Mouse (Mus musculus) olfactory bulb, adult 2 months (tissue): ENCODE measurements at regions not wholly inside any gene's neighbourhood (a gene's known extent, or its start where the extent isn't known, plus 50 kb on each side); places are given as distances from the start of the nearest gene placed in this dataset.
"Not testable (repeated sequence)": the region's sequence is repeated elsewhere in the genome, so short reads cannot be mapped to it uniquely, and the experiment has no call there.

Experiments used
- H3K27ac ChIP-seq: fragments of 200-500 bp; 2 replicates; pipeline ENCODE4 v1.5.1; 2012; ENCODE audit warnings: low read depth, low read length; ENCODE audit not compliant: insufficient read depth
- H3K4me1 ChIP-seq: fragments of 200-500 bp; 2 replicates; pipeline ENCODE4 v1.6.1; 2012; ENCODE audit warnings: low read length; ENCODE audit not compliant: control insufficient read depth, insufficient read depth
- H3K4me3 ChIP-seq: fragments of 200-500 bp; 2 replicates; pipeline ENCODE4 v1.5.1; 2012; ENCODE audit warnings: mild to moderate bottlenecking, low read depth, low read length, moderate library complexity; ENCODE audit not compliant: insufficient read depth
- CTCF ChIP-seq: fragments of 200-500 bp; IDR thresholded peaks from 2 replicates; pipeline ENCODE4 v1.5.1; 2012; ENCODE audit warnings: low read depth, mild to moderate bottlenecking, low read length, moderate library complexity; ENCODE audit not compliant: insufficient read depth
- POLR2A ChIP-seq: fragments of 200-500 bp; IDR thresholded peaks from 2 replicates; pipeline ENCODE4 v1.6.1; 2012; ENCODE audit warnings: mild to moderate bottlenecking, low read depth, low read length, moderate library complexity; ENCODE audit not compliant: insufficient read depth
- WGBS: fragments of 180-500 bp; shearing (Covaris S2); methylation state at CpG from one replicate; pipeline ENCODE4 v1.1.7; 2018; 5-methylcytosine and 5-hydroxymethylcytosine counted together

DNA sequence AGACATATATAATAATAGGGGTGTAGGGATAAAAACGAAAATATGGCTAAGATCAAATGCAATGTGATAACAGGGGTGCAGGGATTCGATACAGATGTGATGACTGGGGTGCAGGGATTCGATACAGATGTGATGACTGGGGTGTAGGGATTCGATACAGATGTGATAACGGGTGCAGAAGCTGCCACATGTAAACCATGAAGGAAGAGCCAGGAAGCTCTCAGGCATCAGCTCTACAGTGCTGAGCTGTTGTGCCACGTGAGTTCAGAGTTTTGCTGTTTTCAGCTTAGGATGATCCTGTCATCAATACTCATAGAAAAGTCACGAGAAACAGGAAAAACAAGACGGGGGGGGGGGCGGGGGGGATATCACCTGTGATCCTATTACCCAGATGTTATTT is 221.2 kb upstream of the Klf3 start:
- Histone ChIP-seq H3K4me3 (no peak overlapping the region), H3K27ac (no peak overlapping the region), H3K4me1 (peaks cover 9% of the 10 kb centered on the region)
- 84% methylated on average over 9 of the region's 9 CpGs for WGBS
- no peak for TF ChIP-seq POLR2A
- no peak for TF ChIP-seq CTCF

DNA sequence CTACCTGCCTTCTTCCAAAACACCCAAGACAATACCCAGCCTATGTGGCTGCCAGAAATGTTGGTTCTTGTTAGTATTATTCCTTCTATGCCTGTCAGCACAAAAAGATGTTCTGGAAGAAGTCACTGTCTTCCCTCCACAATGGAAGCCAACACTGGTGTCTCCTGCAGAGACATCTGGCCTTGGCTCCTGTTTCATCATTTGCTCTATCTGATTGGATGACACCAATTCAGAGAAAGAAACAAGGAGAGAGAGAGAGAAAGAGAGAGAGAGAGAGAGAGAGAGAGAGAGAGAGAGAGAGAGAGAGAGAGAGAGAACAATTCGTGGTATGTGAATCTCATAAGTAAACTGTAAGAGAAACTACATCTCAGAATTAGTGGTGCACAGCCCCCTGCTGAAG is 218.9 kb upstream of the Klf3 start:
- 84% methylated on average over 1 of the region's 1 CpGs for WGBS
- H3K4me3 ChIP-seq = no peak overlapping the region
- no peak overlapping the region for H3K27ac ChIP-seq
- peaks cover 9% of the 10 kb centered on the region for H3K4me1 ChIP-seq
- TF ChIP-seq CTCF = no peak
- no peak for TF ChIP-seq POLR2A

DNA sequence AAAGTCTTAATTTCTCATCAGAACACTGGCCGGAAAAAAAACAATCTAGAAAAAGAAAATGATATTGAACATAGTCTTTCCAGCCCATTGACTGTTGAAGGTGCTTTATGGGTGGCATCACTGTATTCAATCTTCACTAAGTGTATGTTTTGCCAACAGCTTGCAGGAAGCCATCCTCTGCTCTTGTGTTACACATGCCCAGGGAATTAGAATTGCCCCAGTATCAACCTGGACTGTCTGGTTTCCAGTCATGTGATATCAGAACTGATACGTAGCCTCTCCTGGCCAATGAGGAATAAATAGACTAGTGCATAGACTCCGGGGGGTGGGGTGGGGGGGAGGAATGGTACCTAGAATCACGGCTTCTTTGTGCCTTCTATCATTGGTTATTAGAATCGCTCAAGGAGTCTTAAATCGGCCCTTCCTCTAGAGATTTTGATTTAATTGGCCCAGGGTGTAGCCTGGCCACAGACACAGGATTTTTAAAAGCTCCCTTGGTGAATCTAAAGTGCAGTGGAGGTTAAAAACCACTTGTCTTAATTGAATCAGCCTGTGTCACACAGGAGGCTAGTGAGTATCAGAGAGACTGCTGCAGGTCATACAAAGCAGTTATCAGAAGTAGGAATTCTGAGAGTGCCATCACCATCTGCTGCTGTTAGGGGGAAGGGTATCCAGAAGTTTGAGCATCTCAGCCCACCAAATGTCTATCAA is 218.0 kb upstream of the Klf3 start:
- Histone ChIP-seq H3K4me1 (peaks cover 4% of the 10 kb centered on the region), H3K4me3 (no peak overlapping the region), H3K27ac (no peak overlapping the region)
- TF ChIP-seq CTCF (no peak), POLR2A (no peak)
- WGBS = 84% methylated on average over 6 of the region's 6 CpGs

DNA sequence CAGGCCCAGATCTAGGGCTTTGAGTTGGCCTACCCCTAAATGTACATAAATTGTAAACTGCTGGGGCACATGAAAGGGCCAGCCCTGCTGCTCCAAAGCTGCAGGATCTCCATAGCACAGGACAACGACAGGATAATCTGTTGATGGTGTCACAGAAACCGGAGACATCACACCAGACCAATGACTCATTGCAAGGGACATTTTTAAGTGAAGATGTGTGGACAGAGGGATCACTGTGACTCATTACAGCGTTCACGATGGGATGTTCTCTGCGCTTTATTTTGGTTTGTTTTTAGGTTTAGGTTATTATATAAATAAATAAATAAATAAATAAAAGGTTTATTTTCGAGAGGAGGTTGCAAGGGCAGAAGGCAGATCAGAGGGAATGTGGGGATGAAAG is 216.9 kb upstream of the Klf3 start:
- no peak overlapping the region for H3K4me3 ChIP-seq

DNA sequence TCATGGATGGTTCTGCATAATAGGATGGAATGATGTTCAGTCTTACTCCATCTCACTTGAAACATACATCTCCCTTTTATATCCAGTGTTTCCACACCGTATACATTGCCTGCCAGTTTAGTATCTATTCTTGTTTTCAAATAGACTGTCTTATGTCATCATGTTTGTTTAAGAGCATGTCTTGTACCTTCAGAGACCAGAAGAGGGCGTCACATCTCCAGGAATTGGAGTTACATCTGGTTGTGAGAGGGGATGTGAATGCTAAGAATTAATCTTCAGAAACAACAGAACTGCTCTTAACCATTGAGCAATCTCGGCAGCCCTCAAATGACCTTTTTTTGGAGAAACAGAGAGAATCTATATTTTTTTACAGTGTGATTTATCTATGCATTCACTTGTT is 216.3 kb upstream of the Klf3 start:
- Histone ChIP-seq H3K27ac (no peak overlapping the region), H3K4me3 (no peak overlapping the region), H3K4me1 (no peaks in the 10 kb centered on the region)
- WGBS = 91% methylated on average over 3 of the region's 3 CpGs
- TF ChIP-seq CTCF (no peak), POLR2A (no peak)

More for the DNA sequence above, 216.9 kb upstream of the Klf3 start:
- 92% methylated on average over 6 of the region's 6 CpGs for WGBS
- Histone ChIP-seq H3K4me1 (peaks cover 2% of the 10 kb centered on the region), H3K27ac (no peak overlapping the region)
- TF ChIP-seq POLR2A (no peak), CTCF (no peak)

DNA sequence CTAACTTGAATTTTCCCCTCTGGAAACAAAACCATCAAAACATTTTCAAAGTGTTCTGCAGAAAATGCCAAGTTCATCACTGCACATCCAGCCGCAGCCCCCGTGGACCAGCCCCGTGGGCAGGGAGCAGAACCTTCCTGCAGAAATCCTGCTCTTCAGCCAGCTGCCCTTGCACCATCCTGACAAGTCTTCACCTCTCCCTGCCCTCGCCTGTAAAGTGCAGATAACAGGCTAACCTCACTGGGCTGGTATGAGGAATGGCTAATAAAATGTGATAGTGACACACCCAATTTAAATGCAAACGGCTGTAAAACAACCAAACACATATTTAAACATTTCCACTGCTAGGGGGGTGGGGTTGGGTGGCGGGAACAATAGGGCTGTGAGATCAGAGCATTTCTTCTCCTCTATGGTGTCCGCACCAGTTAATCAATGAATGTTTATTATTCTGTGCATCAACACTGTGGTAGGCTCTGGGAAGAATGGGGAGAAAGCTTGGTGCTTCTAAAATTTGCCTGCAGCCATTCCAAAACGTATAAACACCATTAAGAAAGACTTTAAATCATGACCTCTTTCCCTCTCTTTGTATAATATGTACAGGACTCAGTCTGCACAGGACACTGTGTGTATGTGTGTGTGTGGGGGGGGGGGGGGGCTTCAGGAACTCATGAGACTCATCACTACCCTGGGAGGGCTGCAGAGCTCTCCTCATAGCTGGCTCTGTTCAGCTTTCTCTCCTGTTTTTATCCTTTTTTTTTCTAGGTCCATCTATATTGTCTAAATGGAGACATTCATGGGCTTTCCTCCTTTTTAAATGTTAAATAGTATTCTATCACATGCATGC is 215.1 kb upstream of the Klf3 start:
- WGBS = 64% methylated on average over 8 of the region's 8 CpGs
- Histone ChIP-seq H3K4me3 (no peak overlapping the region), H3K27ac (no peak overlapping the region), H3K4me1 (no peaks in the 10 kb centered on the region)
- TF ChIP-seq CTCF (no peak), POLR2A (no peak)

DNA sequence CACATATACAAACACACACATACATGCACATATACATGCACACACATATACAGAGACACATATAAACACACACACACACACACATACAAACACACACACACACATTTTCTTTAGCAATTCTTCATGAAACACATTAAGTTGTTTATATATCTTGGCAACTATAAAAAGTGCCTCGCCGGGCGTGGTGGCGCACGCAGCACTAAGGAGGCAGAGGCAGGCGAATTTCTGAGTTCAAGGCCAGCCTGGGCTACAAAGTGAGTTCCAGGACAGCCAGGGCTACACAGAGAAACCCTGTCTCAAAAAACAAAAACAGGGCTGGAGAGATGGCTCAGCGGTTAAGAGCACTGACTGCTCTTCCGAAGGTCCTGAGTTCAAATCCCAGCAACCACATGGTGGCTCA is 214.4 kb upstream of the Klf3 start:
- H3K27ac ChIP-seq, H3K4me3 ChIP-seq, H3K4me1 ChIP-seq: not testable (repeated sequence)
- WGBS = 98% methylated on average over 8 of the region's 8 CpGs

DNA sequence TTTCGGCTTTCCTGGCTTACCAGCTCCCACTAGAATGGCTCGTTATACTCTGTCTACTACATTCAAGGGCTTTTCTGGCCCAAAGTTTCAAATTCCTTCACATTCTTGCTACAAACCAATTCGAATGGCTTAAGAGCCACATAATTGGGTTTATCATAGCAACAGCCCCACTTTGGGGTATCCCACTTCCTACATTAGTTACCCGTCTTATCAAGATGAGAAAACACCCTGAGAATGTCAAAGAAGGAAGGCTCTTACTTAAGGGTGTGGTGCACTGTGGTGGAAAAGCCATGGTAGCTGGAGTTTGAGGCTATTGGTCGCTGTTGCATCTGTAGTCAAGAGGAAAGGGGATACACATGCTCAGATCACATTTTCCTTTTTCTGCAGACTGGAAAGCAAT is 213.2 kb upstream of the Klf3 start:
- H3K27ac ChIP-seq = no peak overlapping the region
- H3K4me3 ChIP-seq = no peak overlapping the region
- TF ChIP-seq POLR2A (no peak), CTCF (no peak)
- WGBS = 86% methylated on average over 5 of the region's 5 CpGs
- no peaks in the 10 kb centered on the region for H3K4me1 ChIP-seq

DNA sequence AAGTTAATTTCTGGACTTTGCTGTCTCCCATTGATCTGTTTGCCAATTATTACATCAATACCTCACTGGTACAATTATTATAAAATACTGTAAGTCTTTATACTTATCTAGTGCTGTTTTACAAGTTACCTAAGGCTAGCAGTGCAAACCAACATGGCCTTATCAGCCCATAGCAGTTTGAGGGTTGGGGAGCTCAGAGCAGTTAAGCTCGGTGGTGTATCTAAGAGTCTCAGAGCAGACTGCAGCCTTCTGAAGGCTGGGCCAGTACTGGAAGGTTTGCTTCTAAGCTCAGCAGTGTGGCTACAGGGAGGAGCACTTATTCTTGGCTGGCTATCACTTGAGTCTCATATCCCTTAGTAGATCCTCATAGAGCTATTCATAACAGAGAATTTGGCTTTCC is 212.4 kb upstream of the Klf3 start:
- Histone ChIP-seq H3K27ac (no peak overlapping the region), H3K4me3 (no peak overlapping the region), H3K4me1 (no peaks in the 10 kb centered on the region)
- TF ChIP-seq CTCF = no peak
- TF ChIP-seq POLR2A = no peak
- 97% methylated on average over 1 of the region's 1 CpGs for WGBS

DNA sequence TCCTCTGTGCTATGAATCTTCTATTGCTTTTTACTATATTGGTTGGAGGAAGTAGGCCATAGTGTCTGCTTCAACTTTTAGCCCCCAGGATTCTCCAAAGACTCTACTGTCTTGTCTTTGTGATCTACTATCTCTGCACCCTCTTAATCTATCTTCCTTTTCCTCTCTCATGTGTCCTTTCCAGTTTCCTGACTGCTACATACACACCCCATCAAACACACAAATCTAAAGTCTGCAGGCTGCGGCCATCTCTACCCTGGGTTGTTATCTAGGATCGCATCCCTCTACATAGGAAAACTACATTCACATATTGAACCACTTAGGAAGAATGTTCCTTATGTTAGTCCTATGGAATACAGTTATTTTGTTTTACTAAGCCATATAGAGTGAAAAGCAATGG is 211.4 kb upstream of the Klf3 start:
- no peak overlapping the region for H3K4me3 ChIP-seq
- no peaks in the 10 kb centered on the region for H3K4me1 ChIP-seq
- TF ChIP-seq POLR2A (no peak), CTCF (no peak)
- 99% methylated on average over 2 of the region's 2 CpGs for WGBS
- H3K27ac ChIP-seq = no peak overlapping the region
